Mouse (Mus musculus): ENCODE results near the gene Capn11.
A peak's percentile ranks its signal among the peaks of the same experiment; 100 is the strongest.

Gene Capn11

DNA sequence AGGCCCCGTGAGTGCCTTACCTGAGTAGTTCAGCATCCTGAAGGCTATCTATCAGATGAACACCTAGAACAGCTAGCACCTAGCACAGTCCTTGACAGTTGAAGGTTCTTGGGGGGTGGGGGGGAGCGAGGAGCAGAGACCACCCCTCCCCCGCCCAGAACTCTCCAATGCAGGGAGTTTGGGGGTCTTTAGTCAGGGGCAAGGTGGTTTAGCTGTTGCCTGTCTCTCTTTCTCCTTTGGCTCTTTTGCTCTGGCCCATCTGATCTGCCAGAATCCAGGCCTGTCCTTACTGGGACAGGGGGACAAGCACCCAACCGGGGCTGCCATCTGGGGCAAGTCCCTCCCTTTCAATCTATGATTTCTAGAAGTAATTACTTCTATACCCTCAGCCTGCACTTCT, at the start of gene Capn11:
TSS of gene Capn11 (minus strand) at position 101 of the 400 bp plus-strand sequence.
- DNase-seq = no peak

DNA sequence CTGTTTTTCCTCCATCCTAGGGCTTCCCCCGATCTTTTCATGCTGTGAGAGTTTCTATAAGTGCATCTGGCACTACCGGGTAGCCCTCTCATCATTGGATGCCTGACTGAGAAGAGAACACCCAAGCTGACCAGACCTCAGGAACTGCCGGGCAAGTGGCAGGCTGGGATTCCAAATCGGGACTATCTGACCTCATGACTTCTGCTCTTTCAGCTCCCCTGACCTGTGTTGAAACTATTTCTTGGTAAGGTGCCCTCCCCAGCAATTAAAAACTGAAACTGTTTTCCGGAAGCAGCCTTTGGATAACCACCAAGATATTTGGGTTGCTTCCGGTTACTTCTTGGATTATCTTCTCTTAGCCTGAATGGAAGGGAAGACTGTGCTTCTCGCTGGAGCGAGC, 49.1 kb upstream of the Capn11 start:
- DNase-seq = no peak

DNA sequence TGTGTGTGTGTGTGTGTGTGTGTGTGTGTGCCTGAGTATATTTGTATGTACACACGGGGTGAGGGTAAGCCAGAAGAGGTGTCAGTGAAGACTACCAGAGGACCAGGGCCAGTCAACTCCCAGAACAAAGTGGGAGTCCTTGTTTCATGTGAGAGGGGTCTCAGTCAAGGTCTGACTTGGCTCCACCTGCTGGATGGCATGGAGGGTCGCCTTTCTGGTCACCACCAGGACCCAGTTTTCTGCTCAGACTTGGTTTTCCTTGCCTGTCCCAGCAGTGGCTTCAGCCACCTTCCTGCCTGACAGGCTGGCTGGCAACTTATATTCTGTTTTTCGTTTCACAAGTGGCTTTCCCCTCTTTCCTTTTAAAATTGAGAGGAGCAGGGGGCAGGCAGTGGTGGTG, 48.3 kb upstream of the Capn11 start:
- no peak for DNase-seq

DNA sequence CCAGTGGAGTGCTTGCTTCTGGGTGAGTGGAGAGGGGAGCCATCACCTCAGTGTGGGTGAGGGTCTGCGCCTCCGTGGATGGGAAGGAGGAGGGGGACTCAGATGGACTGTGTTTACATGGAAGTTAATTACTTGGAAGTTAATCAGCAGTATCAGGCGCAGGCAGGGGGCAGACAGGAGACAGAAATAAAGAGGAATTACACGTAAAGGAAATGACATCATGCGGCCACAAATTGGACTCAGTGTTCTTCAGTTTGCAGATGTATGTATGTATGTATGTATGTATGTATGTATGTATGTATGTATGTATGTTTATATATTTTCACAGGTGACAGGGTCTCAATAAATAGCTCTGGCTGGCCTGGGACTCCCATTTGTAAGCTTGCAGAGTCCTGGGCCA, 47.7 kb upstream of the Capn11 start:
- no peak for DNase-seq

DNA sequence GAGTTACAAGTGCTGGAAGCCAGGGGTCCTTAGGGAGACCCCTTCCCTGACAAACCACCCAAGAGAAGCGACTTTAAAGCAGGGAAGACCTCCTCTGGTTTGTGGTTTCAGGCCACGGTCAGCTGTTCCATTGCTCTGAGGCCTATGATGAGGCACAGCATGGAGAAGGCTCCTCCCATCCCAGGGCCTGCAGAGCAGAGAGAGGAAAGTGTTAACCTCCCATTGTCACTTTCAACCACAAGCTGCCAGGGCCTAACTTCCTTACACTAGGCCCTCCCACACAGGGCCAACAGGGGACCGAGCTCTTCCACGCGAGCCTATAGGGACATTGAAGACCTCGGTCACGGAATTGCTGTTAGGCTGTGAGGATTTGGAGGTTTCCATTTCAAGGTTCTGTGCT, 44.1 kb upstream of the Capn11 start:
- DNase-seq = no peak

DNA sequence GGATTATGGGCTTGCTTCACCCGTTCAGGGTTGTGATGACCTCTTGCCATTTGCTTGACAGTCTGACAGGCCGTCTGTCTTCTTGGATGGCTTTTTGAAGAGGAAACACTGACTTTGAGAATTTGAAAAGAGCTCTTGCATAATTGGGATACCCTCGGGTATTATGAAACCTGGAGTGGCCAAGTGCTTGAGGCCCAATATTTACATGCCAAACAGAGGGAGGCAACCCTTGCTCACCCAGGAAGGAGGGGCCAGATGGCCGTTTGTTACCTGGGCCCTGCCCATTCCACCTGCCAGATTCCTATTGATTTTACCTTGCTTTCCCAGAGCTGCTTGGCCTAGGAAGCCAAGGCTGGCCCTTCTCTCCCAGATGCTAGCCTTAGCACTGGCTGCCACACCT, 43.1 kb upstream of the Capn11 start:
- no peak for DNase-seq

DNA sequence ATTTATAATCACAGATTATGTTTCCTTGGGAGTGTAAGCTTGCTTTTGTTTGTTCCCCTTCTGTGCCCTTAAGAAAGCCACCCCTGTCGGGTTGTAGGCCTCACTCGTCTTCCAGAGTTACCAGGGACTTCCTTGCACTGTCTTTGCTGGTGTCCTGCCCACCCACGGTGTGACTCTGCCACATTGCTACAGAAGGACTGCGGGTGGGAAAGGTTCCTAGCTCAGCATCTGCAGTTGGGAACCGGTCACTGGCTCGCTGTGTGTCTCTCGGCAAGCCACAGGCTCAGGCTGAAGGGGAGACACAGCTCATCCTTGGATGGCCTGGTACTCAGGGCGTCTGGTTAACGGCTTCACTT, 42.1 kb upstream of the Capn11 start:
- no peak for DNase-seq

DNA sequence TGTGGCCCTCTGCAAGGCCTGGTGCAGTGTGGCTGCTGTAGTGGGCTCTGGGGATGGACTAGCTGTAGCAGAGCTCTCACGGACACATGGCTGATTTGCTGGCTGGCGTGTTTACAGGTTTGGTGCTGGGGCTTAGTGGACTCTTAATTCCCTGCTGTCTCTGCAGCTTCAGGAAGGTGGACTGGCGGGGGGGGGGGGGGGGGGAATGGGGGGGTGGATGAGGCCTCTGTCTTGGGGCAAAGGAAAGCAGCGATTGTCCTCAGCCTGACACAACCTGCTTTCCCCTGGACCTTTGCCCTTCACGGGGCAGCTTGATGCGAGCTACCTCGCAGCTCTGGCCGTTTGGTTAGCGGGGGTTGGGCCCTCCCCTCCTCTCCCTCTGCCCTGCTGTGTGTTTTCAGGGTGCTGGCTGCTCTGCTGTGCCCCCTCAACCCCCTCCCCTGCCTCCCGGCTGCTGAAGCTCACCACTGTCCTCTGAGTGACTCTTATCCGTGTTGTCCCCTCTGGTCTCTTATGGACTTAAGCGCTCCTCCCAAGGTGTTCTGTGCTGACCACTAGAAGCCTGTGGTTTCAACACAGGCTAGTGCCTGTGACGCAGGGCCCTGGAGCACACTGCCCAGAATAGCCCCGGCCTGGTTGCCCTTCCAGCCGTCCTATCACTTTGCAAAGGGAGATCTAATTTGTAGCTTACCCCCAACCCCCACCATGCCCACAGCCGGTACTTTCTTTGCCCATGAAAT, 41.5 kb upstream of the Capn11 start:
- DNase-seq = peak in 1 of 2 experiments; percentile 49

DNA sequence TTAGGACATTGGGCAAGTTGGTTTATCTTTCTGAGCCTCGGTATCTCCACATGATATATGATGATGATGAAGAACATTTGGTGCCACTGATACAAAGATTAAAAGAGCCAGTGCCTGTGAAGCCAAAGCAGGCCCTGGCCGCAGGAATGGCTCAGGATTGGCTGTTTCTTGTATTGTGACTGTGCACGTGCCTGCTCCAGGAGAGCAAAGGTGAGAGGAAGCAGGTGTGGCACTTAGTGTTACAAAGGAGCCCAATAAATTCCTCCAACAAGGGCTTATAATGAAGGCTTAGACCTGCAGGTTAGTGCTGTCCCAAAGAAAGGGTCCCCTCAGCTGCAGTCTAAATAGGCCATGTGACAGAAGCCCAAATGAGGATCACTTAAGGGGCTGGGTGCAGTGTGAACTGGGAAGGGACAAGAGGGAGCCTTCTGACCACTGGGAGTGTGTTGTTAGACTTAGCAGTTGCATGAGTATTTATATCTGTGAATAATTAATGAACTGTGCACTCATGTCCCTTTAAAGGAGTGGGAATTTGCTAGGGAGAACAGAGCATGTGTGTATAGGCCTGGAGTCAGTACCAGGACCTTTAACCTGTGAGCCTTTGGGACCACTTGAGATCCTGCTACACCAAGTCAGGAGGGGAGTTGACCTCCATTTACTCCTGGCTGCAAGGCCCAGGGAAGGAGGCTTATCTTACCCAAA, 40.1 kb upstream of the Capn11 start:
- DNase-seq = no peak

DNA sequence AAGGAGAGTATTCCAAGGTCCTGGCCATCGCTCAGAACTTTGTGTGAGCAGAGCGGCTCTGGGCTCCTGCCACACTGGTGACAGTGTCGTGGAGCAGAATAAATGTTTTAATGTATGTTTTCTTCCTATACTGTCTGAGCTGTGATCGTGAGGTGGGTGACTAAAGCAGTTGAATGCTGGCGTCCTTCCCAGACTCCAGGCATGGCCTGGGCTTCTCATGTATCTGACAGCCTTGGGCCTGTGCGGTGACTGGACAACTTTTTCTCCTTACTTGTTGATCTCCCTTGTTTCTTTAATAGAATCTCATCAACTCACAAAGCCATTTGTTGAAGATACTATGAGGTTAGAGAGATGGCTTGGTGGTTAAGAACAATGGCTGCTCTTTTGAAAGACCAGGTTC, 39.2 kb upstream of the Capn11 start:
- DNase-seq = no peak

DNA sequence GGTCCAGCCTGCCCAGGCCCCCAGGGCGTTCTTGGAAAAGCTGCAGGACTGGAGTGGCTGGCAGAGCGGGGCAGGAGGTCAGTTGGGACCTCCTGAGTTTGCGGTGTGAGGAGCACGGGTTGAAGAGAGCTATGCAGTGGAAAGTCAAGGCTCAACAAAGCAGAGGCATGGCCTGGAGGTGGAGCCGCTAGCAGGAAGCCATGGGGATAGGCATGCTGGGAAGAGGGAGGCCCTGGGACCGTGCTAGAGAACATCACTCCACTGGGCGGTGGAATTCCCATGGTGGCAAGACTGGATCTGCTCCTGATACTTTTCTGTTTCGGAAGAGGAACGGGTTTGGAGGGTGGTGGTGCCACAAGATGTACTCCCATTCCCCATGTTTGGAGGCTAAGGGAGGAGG, 37.9 kb upstream of the Capn11 start:
- DNase-seq = no peak

DNA sequence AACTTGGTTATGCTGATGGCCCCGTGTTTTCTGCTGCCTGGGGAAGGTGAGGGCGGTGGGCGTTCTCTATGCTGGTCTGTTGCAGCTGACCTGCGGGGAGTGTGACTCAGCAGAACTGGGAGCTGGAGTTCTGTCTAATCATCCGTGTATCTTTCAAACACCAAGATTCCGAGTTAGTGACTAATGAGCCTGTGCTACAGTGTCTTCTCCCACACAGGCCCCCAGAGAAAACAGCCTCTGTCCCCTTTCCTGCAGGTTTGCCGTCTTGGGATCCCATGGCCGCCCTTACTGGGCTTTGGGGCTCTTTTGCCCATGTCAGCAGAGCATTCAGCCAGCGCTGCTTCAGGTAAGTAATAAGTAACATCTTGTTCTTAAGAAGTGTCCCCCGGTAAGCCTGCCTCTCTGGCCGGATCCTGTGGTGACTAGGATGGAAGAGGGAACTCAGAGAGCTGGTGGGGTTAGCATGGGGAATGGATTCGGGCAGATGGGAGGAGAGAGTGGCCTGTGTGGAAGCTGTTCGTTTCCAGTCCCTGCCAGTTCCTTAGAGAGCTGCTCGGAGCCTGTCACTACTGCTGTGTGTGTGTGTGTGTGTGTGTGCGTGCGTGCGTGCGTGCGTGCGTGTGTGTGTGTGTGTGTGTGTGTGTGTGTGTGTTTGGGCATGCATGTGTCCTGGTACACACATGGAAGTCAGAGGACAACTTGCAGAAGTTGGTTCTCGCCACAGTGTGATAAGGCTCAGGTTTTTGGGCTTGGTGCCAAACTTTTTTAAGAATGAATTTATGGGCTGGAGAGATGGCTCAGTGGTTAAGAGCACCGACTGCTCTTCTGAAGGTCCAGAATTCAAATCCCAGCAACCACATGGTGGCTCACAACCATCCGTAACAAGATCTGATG, 36.3 kb upstream of the Capn11 start:
- no peak for DNase-seq

DNA sequence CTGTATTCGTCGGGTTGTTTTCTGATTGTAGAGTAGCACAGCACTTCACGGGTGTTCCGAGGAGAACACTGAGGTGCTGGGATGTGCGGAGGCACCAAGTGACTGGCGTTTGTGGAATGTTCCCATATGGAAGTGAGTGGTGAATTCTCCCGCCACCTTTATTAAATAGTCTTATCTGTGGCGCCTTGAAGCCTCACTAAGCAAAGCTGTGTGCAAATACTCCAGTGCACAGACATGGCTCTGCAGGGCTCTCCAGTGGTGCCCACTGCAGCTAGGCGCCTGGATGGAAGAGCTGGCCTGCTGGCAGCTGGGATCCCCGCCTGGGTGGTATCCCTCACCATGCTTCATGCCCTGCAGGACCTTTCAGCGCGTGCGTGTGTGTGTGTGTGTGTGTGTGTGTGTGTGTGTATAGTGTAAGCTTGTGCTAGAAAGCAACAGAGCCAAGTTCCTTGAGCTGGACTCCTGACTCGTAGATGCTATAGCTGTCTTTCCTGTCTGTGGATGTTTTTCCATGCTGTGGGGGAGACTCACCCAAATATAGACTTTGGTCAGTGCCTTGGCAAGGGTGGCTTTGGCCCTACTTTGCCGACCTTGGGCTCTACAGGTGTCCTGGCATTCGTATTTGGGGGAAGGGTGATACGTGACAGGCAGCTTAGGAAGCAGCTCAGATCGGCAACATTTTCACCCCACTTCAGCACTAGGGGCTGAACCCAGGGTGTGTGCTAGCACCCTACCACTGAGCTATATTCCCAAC, 34.9 kb upstream of the Capn11 start:
- no peak for DNase-seq

DNA sequence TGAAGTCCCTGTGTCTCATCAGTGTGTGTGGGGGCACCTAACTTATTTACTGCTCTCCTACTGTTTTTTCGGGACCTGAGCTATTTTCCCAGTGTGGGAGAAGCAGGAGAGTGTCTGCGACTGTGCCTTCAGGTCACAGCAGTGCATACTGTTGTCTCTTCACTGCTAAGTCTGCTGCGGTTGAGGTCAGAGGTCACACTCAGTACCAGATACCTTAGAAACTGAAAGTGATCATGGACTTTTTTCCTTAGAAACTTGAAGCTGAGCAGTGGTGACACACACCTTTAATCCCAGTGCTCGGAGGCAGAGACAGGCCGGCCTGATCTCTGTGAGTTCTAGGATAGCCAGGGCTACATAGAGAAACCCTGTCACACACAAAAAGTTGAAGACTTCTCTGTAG, 33.0 kb upstream of the Capn11 start:
- DNase-seq = no peak

DNA sequence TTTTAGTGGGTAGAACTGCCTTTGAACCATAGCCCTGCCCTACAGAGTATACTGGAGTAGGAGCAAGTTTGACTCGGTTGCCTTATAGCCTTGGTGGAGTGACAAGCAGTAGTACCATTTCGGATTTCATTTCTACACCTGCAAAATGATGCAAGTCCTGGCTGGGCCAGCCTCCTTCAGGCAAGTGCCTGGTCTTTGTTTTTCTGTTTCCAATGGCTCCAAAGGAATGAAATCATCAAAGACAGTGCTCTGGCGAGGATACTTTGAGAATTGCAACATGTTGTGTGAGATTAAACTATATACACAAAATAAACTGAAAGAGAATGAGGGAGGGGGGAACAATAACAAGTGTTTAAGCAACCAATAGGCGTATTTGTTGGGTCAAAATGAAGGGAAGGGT, 30.9 kb upstream of the Capn11 start:
- no peak for DNase-seq

DNA sequence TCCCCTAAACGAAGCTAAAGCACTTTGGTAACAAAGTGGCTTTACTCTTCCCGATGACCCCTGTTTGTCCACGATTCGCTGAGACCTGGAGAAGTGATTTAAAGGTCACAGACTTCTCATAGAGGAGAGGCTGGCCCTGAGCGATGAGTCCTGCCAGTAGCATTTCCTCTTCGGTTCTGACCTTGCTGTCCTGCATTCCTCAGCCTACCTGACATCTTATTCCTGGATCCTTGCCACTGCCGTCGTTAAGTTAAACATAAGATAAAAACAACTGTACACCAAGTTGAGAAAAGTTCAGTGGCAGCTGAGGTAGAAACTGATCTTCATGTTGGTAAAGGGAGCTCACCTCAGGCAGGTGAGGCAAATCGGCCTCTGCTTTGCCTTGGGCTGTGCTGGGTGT, 30.0 kb upstream of the Capn11 start:
- no peak for DNase-seq

DNA sequence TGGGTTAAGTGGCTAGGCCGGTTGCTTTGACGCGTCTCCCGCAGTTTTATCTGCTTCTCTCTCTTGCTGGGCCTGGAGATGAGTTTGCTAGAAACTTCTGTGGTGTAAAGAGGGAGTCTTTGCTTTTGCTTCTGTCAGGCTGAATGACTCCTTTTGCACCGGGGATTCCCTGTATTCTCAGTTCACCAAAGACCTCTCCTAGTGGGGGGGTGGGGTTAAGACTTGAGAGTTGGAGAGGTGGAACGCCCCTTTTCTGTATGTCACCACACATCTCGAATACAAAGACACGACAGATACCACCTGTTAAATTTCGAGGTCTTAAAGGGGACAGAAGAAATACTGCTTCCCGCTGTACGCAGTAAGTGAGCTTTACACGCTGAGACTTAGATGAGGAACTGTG, 27.6 kb upstream of the Capn11 start, which contains the start of gene Tmem63b:
TSS of gene Tmem63b (minus strand) at position 190 of the 400 bp plus-strand sequence.
- DNase-seq = no peak

DNA sequence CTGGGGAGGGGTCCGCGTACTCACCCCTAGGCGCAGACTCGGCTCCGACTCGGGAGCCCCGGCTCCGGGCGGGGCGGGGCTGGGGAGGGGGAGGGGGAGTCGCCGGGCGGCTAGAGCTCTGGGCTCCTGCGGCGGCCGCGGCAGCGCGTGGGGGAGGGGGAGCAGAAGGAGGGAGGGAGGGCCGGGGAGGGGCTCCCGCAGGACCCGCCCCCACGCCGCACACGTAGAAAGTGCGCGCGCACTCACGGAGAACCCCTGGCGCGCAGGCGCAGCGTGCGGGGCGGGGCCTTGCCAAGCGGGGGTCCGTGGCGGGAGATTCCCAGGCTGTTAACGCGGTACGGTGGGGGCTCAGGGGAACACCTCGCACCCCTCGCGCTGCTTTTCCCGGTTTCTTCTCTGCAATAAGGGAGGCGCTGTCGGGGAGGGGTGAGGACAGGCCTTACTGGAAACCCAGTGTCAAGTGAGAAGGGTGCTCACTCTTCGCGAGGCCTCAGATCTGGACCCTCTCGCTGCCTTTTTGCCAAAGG, 27.0 kb upstream of the Capn11 start, which contains the start of gene Mrpl14:
TSS of gene Mrpl14 (plus strand) at position 230 of the 527 bp plus-strand sequence.
- peak; percentile 97 for DNase-seq

DNA sequence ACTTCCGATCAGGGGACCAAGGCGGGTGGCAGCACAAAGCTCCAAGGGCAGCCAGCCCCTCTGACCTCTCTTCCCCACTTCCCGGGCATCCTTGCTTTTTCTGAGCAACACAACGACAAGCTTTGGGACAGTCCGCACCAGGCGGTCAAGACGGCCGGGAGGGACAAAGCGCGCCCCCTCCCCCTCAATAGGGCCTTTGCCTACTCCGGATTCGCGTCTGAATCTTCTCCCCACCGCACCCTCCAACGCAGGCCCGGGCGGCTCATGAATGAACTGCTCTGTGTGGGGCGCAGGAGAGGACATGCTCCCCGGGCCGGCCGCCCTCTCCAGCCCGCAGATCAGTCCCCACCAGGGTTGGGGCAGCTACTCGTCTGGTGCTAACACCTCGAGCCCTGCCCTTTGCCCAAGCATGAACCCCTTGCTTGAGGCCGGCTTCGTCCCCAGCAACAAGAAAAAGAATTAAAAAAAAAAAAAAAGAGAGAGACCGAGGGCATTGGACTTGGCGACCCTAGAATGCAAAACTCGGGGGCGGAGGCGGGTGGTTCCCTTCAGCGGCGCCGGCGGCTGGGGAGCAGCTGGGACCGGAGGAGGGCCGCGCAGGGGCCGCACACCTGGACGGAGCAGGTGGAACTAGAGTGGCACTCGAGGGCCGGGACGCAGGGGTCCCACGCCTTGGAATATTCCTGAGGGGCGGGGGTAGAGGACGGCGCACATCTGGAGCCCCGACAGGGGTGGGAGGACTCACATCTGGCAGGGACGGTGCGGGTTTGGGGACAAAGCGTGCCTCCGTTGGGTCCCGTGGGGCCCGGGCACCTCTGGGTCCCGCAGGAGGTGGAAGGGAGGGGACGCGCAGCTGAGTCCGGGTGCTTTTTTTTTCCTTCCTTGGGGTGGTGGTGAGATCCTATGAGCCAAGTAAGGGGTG, 26.3 kb upstream of the Capn11 start:
- peak; percentile 63 to 69 for DNase-seq

DNA sequence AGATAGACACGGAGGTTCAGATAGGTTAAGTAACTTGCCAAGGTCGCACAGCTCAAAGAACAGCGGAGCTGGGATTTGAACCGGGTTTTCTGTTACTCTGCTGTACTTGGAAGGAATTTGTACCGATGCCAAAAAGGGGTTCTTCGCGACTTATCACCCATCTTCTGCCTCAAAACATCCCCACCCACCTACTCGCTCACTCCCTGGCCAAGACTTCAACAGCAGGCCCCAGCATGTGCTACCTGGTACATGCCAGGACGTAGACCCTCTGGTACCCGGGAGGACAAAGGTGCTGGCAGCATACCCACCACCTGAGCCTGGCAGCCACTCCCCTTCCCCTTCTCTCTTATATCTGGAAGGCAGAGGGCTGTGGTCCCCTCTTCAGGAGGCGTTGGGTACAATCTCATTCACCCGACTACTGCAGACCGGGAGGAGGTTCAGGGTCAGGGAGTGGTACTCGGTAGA, 25.6 kb upstream of the Capn11 start:
- peak; percentile 43 to 52 for DNase-seq

DNA sequence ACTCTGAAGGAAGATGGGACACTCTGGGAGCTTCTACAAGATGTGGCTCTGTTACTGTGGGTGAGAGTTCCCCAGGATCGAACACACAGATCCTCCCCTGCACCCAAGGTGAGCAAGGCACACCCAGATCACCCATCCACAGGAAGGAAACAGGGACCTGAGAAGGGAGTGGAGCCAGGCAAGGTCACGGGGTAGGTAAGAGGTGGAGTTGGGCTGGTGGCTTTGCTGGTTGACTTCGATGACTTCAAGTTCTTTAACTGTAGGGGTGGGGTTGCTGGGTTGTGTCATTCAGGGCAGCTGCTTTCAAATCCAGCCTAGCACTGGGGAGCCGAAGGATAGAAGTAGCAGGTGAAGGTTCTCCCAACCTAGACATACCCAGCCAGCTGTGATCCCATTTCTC, 23.7 kb upstream of the Capn11 start:
- DNase-seq = no peak
